Mouse (Mus musculus): ENCODE data around the gene Gm49450.
"Not testable (repeated sequence)": the region's sequence is repeated elsewhere in the genome, so short reads cannot be mapped to it uniquely, and the experiment has no call there.

The Gm49450 gene

DNA sequence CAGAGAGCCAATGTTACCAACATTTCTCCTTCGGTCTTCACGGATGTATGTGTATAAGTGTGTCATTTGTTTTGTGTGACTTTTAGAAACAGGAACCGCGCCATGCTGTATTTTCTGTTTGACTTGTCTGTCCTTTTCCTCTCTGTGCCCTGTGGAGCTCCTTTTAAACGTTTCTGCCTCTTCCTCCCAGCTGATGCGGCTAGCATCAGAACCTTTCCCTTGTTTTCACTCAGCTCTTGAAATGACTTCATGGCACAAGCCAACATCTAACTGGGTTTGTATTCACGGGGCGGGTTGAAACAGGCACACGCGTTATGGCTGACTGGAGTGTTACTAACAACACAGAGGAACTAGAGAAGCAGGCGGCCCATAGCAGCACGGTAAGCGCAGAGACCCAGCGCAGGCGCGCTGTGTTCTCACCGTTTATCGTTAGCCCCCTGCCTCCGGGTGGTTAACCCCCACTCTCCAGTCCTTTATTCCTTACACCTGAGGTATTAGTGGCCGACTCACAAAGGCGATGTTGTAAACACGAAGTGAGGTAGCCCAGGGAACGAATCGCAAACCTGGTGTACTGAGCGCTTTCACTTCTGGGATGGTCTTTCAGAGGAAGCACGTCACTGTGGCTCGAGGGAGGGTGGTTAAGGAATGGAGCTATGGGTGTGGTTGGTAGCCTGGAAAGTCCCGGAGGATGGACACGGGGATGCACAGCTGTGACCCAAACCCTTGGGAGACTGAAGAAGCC lies 32.1 kb upstream of the Gm49450 start:
- DNase-seq: peak; percentile 91

- DNase-seq: peak; percentile 35
These were observed 31.3 kb upstream of the Gm49450 start for GRCm38 (mm10) chr15:98984681-98985080.

DNA sequence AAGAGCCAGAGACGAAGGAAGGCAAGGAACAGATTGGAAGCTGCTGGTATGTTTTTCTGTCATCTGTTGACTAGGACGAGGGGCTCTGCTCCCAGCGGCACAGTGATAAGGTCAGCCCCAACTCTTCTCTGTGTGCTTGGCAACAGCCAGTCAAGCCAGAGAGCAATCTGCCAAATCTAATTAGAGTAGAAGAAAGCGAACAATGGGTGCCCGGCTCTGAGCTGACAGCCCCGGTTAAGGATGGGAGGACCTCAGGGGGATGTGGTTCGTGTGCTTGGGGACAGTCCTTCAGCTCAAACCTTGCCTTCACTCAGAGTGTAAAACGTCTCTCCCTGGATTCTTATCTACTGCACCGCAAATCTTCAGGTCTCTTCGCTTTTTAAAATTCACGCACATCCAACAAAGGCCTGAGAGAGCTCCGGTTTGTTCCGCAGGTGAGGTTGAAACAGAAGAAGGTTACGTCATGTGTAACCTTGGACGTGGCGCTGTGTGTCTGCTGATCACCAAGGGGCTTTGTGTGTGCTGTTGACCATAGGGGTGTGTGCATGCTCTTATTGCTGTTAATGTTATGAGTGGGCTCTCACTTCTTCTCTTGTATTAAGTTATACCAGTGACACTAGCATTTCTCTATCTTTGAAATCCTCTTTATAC lies 30.2 kb upstream of the Gm49450 start:
- no peak for DNase-seq

DNA sequence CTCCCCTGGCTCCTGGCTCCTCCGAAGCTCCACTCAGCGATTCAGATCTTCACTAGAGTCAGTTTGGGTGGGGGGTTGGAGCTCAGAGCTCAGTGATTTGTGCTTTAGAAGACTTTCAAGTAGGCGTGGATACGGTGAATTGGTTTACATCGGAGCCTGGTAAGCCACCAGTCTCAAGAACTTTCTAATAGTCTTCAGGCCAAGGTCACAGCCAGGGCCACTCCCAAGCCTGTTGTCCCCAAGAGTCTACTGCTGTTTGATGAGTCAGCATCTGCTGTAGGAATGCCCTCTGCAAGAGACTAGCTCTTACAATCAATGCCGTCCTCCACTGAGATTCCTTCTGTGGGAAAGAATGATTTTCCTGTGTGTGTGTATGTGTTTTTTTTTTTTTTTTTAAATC lies 28.7 kb upstream of the Gm49450 start:
- DNase-seq: no peak

GRCm38 (mm10) chr15:98980012-98980614 lies 26.8 kb upstream of the Gm49450 start:
- DNase-seq: no peak

DNA sequence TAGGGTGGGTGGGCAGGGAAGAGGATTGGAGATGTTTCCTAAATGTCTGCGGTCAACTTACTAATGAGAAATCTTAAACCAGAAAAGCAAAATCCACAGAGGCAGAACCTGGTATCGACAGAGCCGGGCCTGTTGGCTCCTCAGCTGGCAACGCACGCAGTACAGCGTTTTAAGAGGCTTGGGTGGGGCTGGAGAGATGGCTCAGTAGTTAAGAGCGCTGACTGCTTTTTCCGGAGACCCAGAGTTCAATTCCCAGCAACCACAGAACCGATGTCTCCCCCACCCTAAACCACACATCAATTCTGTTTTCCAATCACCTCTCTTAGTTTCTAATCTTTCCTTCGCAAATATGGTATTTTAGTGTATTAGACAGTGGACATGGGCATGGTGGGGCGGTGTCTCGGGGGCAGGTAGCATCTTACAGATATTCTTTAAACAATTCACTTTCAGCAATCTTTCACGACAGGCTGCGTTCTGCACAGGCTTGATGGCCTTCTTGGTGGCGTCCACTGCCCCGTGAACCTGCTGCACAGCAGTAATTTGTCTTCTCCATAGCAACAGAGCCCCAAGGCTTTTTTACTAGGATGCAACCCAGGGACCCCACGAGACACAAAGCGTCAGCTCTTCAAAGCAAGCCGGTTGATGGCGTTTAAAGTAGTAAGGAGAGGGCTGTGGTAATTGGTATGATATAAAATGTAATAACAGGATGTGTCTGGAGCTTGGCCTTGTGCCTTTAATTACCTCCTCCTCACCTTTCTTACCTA lies 25.2 kb upstream of the Gm49450 start:
- DNase-seq: no peak

DNA sequence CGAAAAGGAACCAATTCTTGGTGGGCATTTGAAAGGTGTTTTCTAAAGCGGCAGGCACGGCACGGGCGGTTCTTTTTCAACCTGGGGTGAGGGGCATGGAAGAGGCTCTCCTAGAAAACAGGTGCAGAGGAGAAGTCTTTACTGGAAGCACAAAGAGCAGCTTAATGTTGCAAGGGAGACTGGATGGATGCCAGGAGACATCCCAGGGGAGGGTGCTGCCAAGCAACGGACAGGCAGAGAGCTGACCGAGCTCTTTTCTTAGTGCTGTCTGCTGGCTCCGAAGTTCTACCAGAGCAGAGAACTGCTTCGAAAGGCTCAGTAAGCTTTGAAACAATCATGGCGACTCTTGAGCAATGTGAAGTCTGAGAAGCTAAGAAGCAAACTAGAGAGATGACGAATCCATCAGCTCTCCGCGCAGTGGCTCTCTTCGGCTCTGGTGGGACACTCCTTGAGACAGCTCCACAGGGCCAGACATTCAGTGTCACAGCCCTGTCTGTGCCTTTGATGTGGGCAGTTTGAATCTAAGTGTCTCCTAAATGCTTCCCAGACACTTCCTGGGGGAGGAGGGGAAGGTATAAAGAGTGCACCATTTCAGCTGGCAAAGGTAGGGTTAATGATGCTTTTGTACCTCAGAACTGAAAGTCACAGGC lies 24.5 kb upstream of the Gm49450 start:
- peak; percentile 85 for DNase-seq

DNA sequence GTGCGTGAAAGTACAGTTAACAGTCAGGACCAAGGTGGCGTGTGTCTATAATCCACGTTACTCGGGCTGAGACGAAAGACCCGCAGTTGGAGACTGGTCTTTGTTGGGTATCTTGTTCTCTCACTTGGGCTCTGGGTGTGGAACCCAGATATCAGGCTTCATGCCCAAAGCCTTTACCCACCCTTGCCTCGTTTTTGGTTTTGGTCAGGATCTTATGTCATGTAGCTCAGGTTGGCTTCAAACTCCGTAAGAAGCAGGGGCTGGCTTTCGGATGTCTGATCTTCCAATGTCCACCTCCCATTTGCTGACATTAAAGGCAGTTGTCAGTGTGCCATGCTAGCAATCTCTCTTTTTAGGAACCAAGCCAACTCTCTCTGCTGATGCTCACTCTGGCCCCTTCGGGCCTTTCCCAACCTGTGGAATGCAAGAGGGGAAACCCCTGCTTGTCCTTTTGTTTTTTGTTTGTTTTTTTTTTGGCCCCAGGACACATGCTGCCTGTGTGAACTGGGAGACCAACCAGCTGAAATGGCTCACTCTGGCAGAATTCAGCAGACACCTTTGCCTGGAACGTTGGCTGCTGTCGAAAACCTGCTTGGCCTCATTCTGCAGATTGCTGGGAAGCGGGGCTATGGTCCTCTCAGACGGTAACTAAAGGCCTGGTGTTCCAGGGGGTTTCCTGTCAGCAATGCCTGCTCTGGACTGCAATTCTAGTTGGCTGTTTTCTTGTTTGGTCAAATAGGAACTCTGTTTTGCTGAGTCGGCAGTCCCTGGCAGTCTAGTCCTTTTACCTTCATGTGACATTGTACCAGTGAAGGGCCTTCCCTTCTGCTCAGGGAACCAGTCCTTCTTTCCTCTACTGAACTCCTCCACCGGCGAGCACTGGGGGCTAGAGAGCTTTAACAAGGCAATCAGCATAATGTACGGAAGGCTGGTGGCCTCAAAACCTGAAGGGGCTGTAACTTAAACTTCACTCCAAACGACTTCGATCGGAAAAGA lies 23.7 kb upstream of the Gm49450 start:
- DNase-seq: peak; percentile 28

DNA sequence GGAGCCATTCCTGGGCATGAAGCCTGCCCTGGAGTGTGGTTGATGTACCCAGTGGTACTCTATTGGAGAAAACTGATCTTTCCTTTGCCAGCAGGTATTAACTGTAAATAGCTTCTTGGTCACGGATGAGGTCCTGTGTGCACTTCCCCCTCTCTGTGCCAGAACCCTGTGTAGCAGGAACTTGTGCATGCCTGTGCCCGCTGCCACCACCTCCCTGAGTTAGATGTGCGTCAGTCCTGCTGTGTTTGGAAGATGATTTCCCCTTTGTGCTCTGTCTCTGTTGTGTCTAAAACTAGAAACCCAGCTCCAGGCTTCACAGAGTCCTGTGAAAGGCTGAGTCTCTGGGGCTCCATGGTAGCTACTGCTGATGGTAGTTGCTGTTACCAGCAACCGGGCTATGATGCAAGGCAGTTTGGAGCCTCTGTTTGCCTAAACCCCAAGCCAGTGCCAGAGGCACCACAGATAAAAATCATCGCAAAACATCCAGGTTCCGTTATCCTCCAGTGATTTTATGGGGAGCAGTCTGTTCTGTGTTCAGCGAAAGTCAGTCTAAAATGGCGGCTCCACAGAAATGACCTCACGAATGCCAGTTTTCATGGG lies 19.8 kb upstream of the Gm49450 start:
- DNase-seq: no peak

DNA sequence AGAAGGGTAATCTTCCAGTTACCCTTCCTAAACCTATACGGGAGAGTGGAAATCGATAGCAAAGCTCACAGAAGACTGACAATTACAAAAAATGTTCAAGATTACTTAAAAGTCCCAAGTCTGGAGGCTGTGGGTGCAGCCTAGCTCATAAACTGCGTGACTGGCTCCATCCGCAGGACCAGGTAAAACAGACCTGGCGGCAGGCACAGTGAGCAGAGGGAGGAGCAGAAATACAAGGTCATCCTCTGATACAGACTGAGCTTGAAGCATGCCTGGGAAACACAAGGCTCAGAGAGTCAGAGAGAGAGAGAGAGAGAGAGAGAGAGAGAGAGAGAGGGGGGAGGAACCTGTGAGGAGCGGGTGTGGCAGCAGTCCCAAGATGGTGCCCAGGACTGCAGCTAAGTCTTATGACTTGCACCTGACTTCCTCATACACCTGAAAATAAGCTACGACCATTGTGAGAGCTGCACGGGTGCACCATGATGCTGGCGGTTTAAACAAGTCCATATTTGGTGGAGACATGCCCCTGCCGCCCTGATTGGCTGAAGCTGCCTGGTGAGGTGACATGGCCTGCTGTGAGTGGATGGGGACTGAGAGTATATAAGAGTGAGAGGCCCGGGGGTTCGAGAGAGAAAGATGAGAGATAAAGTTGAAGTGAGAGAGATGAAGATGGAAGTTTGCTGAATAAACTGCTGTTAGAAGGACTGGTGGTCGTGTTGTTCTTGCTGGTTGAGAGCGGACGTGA lies 18.4 kb upstream of the Gm49450 start:
- DNase-seq: not testable (repeated sequence)

GRCm38 (mm10) chr15:98971111-98971510 lies 17.8 kb upstream of the Gm49450 start:
- DNase-seq: no peak

- DNase-seq: peak; percentile 30
These were observed 16.2 kb upstream of the Gm49450 start for GRCm38 (mm10) chr15:98969372-98970101.

DNA sequence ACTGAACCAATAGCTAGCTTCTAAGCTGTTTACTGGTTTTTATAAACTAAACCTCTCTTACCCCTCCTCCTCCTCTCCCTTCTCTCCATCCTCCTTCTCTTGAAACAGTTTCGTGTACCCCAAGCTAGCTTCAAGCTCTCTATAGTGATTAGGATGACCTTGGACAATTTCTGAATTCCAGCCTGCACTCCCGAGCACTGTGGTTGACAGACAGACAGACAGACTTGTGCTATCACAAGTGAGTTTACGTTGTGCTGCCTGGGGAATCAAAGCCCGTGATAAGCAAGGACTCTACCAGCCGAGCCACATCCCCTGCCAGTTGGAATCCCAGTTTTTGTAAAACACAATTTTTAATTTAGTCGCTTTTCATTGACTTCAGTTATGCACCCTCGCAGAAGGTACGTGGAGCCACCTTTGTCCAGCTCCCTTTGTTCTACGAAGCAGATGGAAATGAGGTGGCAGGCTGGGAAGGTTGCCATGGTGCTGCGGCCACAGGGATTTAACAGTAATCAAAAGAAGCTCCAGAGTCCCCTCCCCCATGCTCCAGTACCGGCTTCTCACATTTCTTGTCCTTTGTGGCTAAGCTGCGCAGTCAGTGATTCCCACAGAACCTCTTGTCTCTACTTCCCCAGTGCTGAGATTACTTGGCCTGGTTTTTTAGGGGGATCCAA lies 15.5 kb upstream of the Gm49450 start:
- DNase-seq: peak; percentile 82

DNA sequence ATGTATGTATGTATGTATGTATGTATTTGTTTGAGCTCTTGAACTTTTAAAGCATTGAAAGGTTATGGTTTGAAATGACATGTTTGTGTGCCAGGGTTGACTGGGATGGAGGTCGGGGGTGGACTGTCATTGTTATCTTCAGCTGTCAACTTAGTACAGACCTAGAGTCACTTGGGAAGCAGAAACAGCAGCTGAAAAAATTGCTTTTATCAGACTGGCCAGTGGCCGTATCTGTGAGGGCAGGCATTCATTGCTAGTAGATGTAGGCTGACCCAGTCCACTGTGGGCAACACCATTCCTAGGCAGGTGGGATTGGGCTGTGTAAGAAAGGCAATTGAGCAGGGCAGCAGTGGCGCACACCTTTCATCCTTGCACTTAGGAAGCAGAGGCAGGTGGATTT lies 6.2 kb upstream of the Gm49450 start:
- DNase-seq: no peak

GRCm38 (mm10) chr15:98958901-98959420 lies 5.6 kb upstream of the Gm49450 start:
- no peak for DNase-seq

- DNase-seq: no peak
These were observed 4.1 kb upstream of the Gm49450 start for GRCm38 (mm10) chr15:98957475-98957874.

DNA sequence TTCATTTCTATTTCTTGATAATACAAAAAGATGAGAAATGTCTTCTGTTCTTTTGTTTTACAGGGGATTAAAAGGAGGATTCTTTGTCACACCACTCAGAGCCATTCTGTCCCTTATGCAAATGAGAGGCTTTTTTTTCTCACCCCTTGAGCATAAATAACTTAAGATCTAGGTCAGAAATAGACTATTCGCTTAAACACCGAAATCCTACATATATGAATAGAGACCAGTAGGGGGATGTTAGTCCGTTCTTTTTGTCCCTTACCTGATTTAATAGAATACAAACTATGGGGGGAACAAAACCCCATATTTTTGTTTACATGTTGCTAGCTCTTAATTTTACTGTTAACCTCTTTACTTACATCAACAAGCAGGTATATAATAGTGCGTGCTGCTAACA lies 2.6 kb upstream of the Gm49450 start:
- no peak for DNase-seq

DNA sequence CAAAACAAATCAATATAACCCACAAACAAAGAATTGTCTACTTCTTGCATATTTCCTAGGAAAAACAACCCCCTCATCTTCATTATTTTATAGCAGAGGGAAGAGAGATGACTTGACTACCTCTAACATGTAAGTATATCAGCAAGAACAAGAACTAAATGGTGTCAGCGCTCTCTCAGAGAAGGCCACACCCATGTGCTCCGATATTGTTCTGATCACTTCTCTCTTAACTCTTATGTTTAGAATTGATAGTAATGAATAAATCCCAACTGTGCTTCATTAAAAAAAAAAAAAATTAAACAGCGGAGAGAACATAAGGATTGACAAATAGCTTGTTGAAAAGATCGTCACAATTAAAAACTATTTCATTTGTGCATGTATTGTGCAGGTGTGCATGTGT lies 2.0 kb upstream of the Gm49450 start:
- DNase-seq: no peak

Data from lung, postnatal 10 days (tissue).